Mouse (Mus musculus) layer of hippocampus, adult 2 months (tissue): Measurements from ENCODE around the gene Ddx19b. TPM values are rescaled to one million over a fixed set of nuclear protein-coding genes. Genes with fewer than 3 reads are reported as not detected.

Experiments
- DNase-seq, 2 experiments: peaks; one replicate each; pipeline ENCODE4 v3.0.0; 2022; ENCODE audit warnings: low spot score in 2 of 2
- H3K27ac ChIP-seq: fragments of 200-600 bp; 2 replicates; pipeline ENCODE4 v1.8.1; 2022
- H3K4me3 ChIP-seq: fragments of 200-600 bp; 2 replicates; pipeline ENCODE4 v1.8.1; 2022; ENCODE audit warnings: mild to moderate bottlenecking
- CTCF ChIP-seq: fragments of 200-600 bp; conservative IDR thresholded peaks from 2 replicates; pipeline ENCODE4 v1.8.1; 2022; ENCODE audit warnings: antibody characterized with exemption, mild to moderate bottlenecking, moderate library complexity
- total RNA-seq, 2 experiments: library from RNA; stranded (reverse); gene quantifications; 2 replicates each; pipeline ENCODE4 v1.2.3; 2021

The Ddx19b gene
- total RNA-seq, 2 experiments from 2014 or later = 17.1 to 17.3 TPM

- no peak for TF ChIP-seq CTCF
- no peak for DNase-seq
- H3K27ac ChIP-seq = no peak overlapping the region
- no peak overlapping the region for H3K4me3 ChIP-seq
Observed at GRCm38 (mm10) chr8:111055661-111056060, 24.1 kb upstream of the Ddx19b start.

GRCm38 (mm10) chr8:111055031-111055634 is 23.6 kb upstream of the Ddx19b start:
- no peak overlapping the region for H3K4me3 ChIP-seq
- TF ChIP-seq CTCF = no peak
- DNase-seq = no peak
- H3K27ac ChIP-seq = no peak overlapping the region

- no peak overlapping the region for H3K4me3 ChIP-seq
- no peak overlapping the region for H3K27ac ChIP-seq
- TF ChIP-seq CTCF = peak; percentile 13
Observed at GRCm38 (mm10) chr8:111053827-111054518, 22.4 kb upstream of the Ddx19b start.

GRCm38 (mm10) chr8:111049106-111049505 is 17.6 kb upstream of the Ddx19b start:
- Histone ChIP-seq H3K4me3 (no peak overlapping the region), H3K27ac (no peak overlapping the region)
- no peak for TF ChIP-seq CTCF
- no peak for DNase-seq

More at GRCm38 (mm10) chr8:111053827-111054518, 22.4 kb upstream of the Ddx19b start:
- DNase-seq = no peak

GRCm38 (mm10) chr8:111048694-111049093 is 17.1 kb upstream of the Ddx19b start:
- H3K27ac ChIP-seq = no peak overlapping the region
- TF ChIP-seq CTCF = peak; percentile 51
- DNase-seq = no peak
- no peak overlapping the region for H3K4me3 ChIP-seq

GRCm38 (mm10) chr8:111044003-111044734 is 12.6 kb upstream of the Ddx19b start:
- H3K4me3 ChIP-seq = no peak overlapping the region
- H3K27ac ChIP-seq = no peak overlapping the region
- DNase-seq = no peak
- peak; percentile 61 for TF ChIP-seq CTCF

GRCm38 (mm10) chr8:111042546-111042945 is 11.0 kb upstream of the Ddx19b start:
- no peak for TF ChIP-seq CTCF
- no peak overlapping the region for H3K4me3 ChIP-seq

GRCm38 (mm10) chr8:111036591-111036990 is 5.0 kb upstream of the Ddx19b start:
- no peak for DNase-seq
- no peak for TF ChIP-seq CTCF
- no peak overlapping the region for H3K4me3 ChIP-seq
- no peak overlapping the region for H3K27ac ChIP-seq

More at GRCm38 (mm10) chr8:111042546-111042945, 11.0 kb upstream of the Ddx19b start:
- no peak overlapping the region for H3K27ac ChIP-seq
- DNase-seq = no peak

GRCm38 (mm10) chr8:111034276-111034675 is 2.7 kb upstream of the Ddx19b start:
- DNase-seq = no peak
- TF ChIP-seq CTCF = no peak
- Histone ChIP-seq H3K4me3 (peak overlapping the region; percentile 95), H3K27ac (peak overlapping the region; percentile 91)

- DNase-seq = peak; percentile 97 to 99
- H3K27ac ChIP-seq = peak overlapping the region; percentile 91
- no peak for TF ChIP-seq CTCF
- H3K4me3 ChIP-seq = peak overlapping the region; percentile 95
Observed at GRCm38 (mm10) chr8:111033482-111034215, 2.1 kb upstream of the Ddx19b start.

- peak within 1 kb of the TSS; percentile 91 for H3K27ac ChIP-seq
- no peak for DNase-seq
- peak within 1 kb of the TSS; percentile 95 for H3K4me3 ChIP-seq
- TF ChIP-seq CTCF = no peak
Observed at GRCm38 (mm10) chr8:111032916-111033315, 1.4 kb upstream of the Ddx19b start, which contains the start of gene Aars. Aars (plus strand) TSS chr8:111033144.

- no peak overlapping the region for H3K27ac ChIP-seq
- no peak for TF ChIP-seq CTCF
- no peak overlapping the region for H3K4me3 ChIP-seq
- DNase-seq = no peak
Observed at GRCm38 (mm10) chr8:111030045-111030444, 1.5 kb downstream of the Ddx19b start.

GRCm38 (mm10) chr8:111029589-111029988 is 2.0 kb downstream of the Ddx19b start:
- Histone ChIP-seq H3K4me3 (no peak overlapping the region), H3K27ac (no peak overlapping the region)
- DNase-seq = no peak
- no peak for TF ChIP-seq CTCF
